Mouse (Mus musculus) ZHBTc4 (cell line): ENCODE measurements around the gene Hoxd8.
A peak's percentile ranks its signal among the peaks of the same experiment; 100 is the strongest.

ENCODE experiments used
- DNase-seq: peaks from one replicate; pipeline ENCODE4 v3.0.0-alpha.2; 2011; ENCODE audit warnings: low read depth, low spot score

Gene Hoxd8

GRCm38 (mm10) chr2:74749337-74750121 is 45.1 kb downstream of the Hoxd8 start:
- peak; percentile 68 for DNase-seq

DNA sequence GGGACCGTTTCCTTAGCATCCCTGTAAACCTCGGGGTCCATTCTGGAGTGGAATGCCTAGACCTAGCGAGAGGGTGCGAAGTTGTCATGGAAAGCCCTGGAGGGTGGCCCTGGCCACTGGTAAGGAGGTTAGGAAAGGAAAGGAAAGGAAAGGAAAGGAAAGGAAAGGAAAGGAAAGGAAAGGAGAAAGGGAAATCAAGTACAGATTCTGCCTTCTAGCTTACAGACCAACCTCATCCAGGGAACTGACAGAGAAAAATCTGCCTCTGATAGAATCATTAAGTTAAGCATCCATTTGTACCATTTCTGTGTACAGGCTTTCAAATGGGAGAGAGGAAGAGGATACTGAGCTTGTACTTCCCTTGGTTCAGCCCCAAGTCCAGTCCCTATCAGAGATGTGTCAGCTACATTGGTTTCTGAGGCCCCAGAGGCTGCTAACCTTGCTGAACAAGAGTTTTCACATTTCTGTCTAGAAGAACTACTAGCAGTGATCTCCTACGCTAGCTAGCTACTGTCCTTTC is 46.4 kb downstream of the Hoxd8 start:
- DNase-seq: no peak

GRCm38 (mm10) chr2:74751861-74752260 is 47.4 kb downstream of the Hoxd8 start:
- no peak for DNase-seq

DNA sequence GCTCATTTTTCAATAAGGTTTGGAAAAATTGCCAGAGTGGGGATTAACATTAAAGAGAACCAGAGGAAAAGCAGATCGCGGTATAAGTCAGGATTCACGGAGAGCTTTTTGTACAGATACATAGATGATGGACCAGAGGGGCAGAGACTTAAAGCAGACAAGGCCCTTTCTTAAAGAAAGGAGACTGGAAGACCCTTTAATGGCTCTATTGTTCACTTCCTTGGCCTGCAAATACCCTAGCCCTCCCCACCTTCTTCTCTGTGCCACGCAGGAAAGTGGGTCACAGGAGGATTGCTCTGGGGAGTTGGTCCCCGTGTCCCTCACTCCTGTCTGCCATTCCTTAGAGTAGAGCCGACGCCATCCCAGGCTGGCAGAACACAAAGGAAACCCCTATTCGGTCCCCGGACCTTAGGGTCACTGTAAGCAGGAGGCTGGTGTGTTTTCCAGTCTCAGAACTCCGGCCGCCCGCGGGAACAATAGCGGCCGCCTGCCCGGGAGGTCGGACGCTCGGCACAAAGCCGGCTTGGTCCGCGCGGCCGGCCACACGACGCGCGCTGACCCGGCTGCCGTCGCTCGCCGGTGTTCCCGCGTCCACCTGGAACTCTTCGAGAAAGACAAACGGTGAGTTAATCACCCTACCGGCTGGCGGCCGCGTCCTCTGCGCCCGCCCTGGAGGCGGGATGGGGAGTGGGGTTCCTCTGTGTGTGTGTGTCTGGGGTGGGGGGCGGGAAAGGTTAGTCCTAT is 48.2 kb downstream of the Hoxd8 start:
- peak; percentile 29 for DNase-seq

GRCm38 (mm10) chr2:74753175-74753523 is 48.7 kb downstream of the Hoxd8 start:
- peak; percentile 39 for DNase-seq

DNA sequence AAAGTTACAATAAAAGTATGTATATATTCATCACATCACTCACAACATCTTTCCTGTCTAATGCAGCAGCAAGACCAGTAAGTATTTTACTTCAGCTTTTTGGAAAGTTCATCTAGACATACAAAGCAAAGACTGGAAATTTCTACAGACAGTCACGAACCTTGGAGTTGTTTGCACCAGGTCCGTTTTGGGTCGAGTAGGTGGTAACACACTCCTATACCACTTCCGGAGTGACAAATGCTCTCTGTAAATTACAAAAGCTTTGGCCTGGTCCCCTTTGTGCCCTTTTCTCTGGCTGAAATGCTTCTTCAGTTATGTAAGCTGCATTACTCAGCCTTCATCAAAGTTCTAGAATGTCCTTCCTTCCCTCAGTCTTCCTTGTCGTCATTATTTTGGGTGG is 49.3 kb downstream of the Hoxd8 start:
- no peak for DNase-seq
